Mouse (Mus musculus) adipocyte (in vitro differentiated cells): ENCODE measurements around the gene Ankrd37.

Source experiments
- DNase-seq: peaks from one replicate; pipeline ENCODE4 v3.0.0-alpha.2; 2016; ENCODE audit warnings: low spot score

Gene Ankrd37

DNA sequence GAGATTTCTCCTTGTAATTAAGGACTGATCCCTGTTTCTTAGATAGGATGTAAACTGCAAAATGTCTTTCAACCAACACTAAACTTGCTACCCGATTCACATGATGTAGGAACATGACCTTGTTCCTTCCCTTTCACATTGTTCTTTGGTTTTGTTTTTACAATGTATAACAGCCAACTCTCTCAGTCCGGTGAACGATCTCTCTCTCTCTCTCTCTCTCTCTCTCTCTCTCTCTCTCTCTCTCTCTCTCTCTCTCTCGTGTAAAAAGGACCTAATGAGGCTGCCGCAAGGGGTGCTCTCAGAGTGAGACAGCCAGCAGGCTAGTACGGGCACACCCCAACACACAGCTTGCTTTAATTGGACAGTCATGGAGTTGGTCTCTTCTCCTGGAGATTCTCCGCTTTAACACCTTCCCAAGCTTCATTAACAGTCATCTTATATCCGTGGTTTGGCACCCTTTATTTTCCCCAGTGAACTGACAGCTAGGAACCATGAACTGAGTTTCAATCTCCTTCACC is 31.5 kb downstream of the Ankrd37 start:
- no peak for DNase-seq

DNA sequence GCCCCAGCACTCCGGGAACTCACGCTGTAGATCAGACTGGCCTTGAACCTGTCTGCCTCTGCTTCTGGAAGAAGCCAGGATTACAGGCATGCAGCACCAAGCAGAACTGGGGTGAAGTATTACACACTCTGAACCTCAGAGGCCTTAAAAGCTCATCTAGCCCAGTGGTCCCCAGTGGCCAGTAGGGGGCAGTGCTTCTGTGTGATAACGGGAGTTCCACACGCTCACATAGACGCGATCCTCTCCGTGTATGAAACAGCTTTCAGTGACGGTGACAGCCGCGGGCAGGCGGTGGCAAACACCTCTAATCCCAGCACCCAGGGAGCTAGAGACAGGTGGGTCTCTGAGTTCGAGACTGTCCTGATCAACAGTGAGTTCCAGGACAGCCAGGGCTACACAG is 34.6 kb downstream of the Ankrd37 start:
- DNase-seq: no peak

DNA sequence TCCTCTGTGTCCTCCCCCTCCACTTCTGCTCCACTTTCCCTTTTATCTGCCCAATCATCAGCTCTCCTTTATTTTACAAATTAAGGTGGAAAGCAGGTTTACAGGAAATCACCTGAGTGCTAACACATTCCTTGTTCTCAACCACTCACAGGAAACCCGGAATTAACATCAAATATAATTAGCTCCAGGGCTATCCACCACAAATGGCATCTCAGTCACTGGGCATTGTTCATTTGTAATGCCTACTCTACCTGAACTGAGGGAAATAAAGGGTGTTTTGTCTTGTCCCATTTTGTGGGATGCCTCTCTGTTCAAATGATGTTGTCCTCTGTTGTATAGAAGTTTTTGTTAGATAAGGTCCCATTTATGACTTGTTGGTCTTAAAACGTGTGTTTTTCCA is 54.9 kb downstream of the Ankrd37 start:
- no peak for DNase-seq
